Mouse (Mus musculus): ENCODE measurements at regions not wholly inside any gene's neighbourhood (a gene's known extent, or its start where the extent isn't known, plus 50 kb on each side); places are given as distances from the start of the nearest gene placed in this dataset.

DNA sequence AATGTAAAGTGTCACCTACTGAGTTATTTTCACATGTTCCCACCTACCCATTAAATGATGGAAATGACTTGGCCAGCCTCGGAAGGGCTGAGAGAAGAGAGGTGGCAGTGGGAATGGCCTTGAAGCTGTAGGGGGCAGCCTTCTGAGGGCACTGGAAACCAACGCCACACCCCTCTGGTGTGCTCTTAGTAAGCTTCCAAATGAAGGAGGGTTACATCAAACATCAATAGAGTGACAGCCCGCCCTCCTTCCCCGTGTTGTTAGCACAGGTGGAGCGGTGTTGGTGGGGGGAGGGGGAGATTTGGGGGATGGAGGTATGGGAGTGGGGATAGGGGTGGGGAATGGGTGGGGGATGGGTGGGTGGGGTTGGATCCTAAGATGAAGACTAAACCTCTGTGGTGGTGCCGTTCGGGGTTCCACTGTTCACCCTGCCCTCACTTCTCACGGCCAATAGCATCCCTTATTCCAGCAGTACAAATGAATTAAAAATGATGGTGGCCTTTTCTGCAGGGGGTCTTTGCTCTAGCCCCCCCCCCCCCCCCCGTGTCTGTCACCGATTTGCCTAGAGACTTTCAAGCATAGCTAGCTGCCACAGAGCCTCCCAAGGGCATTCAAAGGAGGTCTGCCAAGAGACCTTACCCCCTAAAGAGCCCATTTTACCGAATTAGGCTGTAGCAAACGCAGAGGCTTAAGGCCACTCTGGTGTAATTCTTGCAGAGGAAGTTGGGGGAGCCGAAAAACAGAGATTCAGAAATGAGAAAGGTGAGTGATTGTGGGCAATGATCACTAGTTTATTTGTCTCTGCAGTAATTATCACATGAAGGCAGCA is 267.4 kb upstream of the Kazn start:
- TF ChIP-seq POLR2A (IDR thresholded peaks at IDR 0.05; ENCODE audit: low read depth, low read length) (no peak), CTCF (conservative IDR thresholded peaks at IDR 0.05; ENCODE audit: insufficient read depth, insufficient read length, low read depth, low read length) (no peak)
